13 mouse cellular contexts compared by ENCODE assay signal in genomic region chr19:16784879-16785278, GRCm38 (mm10). TPM values are rescaled to one million over a fixed set of nuclear protein-coding genes. Genes with fewer than 3 reads are reported as not detected.
A peak's percentile ranks its signal among the peaks of the same experiment; 100 is the strongest.
DNase-seq lines count a peak whose midpoint lies in the region; ATAC-seq and TF ChIP-seq lines count a peak whose summit lies in the region.
"Had no signal": no experiment of that assay in that cellular context is flagged by ENCODE, and none has a peak within 500 bp of the region (broad histone marks: within the 10 kb centered on the region; RNA-seq: fewer than 3 reads in every experiment).

No protein-coding gene starts in this region.

- no peaks in the 10 kb centered on the region; the same call in 1 of the 2 replicates for H3K4me1 ChIP-seq in hindbrain, embryonic 11.5 days (replicated peaks; ENCODE audit: control insufficient read depth, insufficient read depth, low read length)
- peaks cover 7% of the 10 kb centered on the region; the same call in 1 of the 2 replicates for H3K4me1 ChIP-seq in hindbrain, embryonic 12.5 days
- H3K4me1 ChIP-seq in lung, adult 2 months (ENCODE audit: control insufficient read depth, insufficient read depth, low read length) = no peaks in the 10 kb centered on the region

- WGBS in hindbrain, embryonic 11.5 days = 27% methylated on average over 3 of the region's 3 CpGs
- WGBS in hindbrain, embryonic 12.5 days = 21% methylated on average over 3 of the region's 3 CpGs
- 10% methylated on average over 3 of the region's 3 CpGs for WGBS in lung, adult 2 months

- no peak for TF ChIP-seq CTCF in lung, adult 2 months (IDR thresholded peaks at IDR 0.05; ENCODE audit: insufficient read depth, low read length)

- ATAC-seq in hindbrain, embryonic 11.5 days (ENCODE audit: low FRiP score) = no peak
- no peak for ATAC-seq in hindbrain, embryonic 12.5 days (ENCODE audit: low FRiP score)

- H3K4me2 ChIP-seq in hindbrain, embryonic 11.5 days (replicated peaks; ENCODE audit: low read depth, low read length) = no peak overlapping the region
- no peak overlapping the region for H3K4me2 ChIP-seq in hindbrain, embryonic 12.5 days (replicated peaks)
- H3K4me2 ChIP-seq: embryonic facial prominence, embryonic 13.5 days; heart, embryonic 15.5 days; kidney, embryonic 15.5 days; neural tube, embryonic 13.5 days had no signal

- H3K4me3 ChIP-seq in hindbrain, embryonic 11.5 days (ENCODE audit: low read depth, low read length) = no peak overlapping the region
- no peak overlapping the region for H3K4me3 ChIP-seq in hindbrain, embryonic 12.5 days
- no peak overlapping the region for H3K4me3 ChIP-seq in lung, adult 2 months (replicated peaks; ENCODE audit: extremely low read depth, low read depth, low read length)
- H3K4me3 ChIP-seq: embryonic facial prominence, embryonic 13.5 days; heart, embryonic 15.5 days; kidney, embryonic 15.5 days; neural tube, embryonic 13.5 days had no signal

- H3K36me3 ChIP-seq in hindbrain, embryonic 11.5 days (ENCODE audit: control insufficient read depth, insufficient read depth, low read length) = no peaks in the 10 kb centered on the region
- no peaks in the 10 kb centered on the region for H3K36me3 ChIP-seq in hindbrain, embryonic 12.5 days
- H3K36me3 ChIP-seq: embryonic facial prominence, embryonic 13.5 days; heart, embryonic 15.5 days; kidney, embryonic 15.5 days; neural tube, embryonic 13.5 days had no signal

- H3K27ac ChIP-seq in hindbrain, embryonic 11.5 days (ENCODE audit: low read depth, low read length) = no peak overlapping the region
- H3K27ac ChIP-seq in hindbrain, embryonic 12.5 days = no peak overlapping the region
- H3K27ac ChIP-seq: embryonic facial prominence, embryonic 13.5 days; heart, embryonic 15.5 days; kidney, embryonic 15.5 days; neural tube, embryonic 13.5 days had no signal

- no peak for TF ChIP-seq POLR2A in lung, adult 2 months (IDR thresholded peaks at IDR 0.05; ENCODE audit: borderline replicate concordance, extremely low read depth, low read depth, low read length)

- peak; percentile 37 for DNase-seq in hindbrain, embryonic 11.5 days (ENCODE audit: low spot score)
- peak; percentile 37 for DNase-seq in lung, postnatal 25 days (ENCODE audit: low spot score)
- no peak for DNase-seq in lung, adult 2 months
- peak; percentile 22 for DNase-seq in Muller cell, postnatal 12 days (ENCODE audit: inconsistent ontology term)
- peak; percentile 74 for DNase-seq in induced T-regulatory cell, adult 2 months (ENCODE audit: low read depth)
- DNase-seq in cerebellum, postnatal 14 days = no peak
- DNase-seq in right cerebral cortex, adult 18-20 months = no peak
- DNase-seq: thymus, postnatal 25 days had no signal

- H3K9me3 ChIP-seq in hindbrain, embryonic 11.5 days (ENCODE audit: control insufficient read depth, low read length) = no peaks in the 10 kb centered on the region
- no peaks in the 10 kb centered on the region for H3K9me3 ChIP-seq in hindbrain, embryonic 12.5 days (replicated peaks)
- H3K9me3 ChIP-seq: embryonic facial prominence, embryonic 13.5 days; heart, embryonic 15.5 days; kidney, embryonic 15.5 days; neural tube, embryonic 13.5 days had no signal

- H3K9ac ChIP-seq in hindbrain, embryonic 11.5 days (ENCODE audit: low read depth, low read length) = no peak overlapping the region
- H3K9ac ChIP-seq in hindbrain, embryonic 12.5 days = no peak overlapping the region
- H3K9ac ChIP-seq: embryonic facial prominence, embryonic 13.5 days; heart, embryonic 15.5 days; kidney, embryonic 15.5 days; neural tube, embryonic 13.5 days had no signal

- H3K27me3 ChIP-seq in hindbrain, embryonic 11.5 days (ENCODE audit: control insufficient read depth, insufficient read depth, low read length) = peaks cover 6% of the 10 kb centered on the region
- H3K27me3 ChIP-seq in hindbrain, embryonic 12.5 days = peaks cover 10% of the 10 kb centered on the region

RNA-seq across cellular contexts. Expression of gene Vps13a, which starts 4.1 kb away (rescaled TPM):
- 10.0 and 15.7 TPM in 2 replicates for polyA plus RNA-seq in hindbrain, embryonic 11.5 days (2014; fragmentation: Nextera tagmentation; extraction: Ambion mirVana)
- 10.6 and 10.7 TPM in 2 replicates for polyA plus RNA-seq in hindbrain, embryonic 12.5 days (2016; fragmentation: Nextera tagmentation; extraction: Ambion mirVana)
- polyA plus RNA-seq in lung, adult 2 months (2012; rRNA removed) = 1.8 and 4.1 TPM in 2 replicates

Comparison
In these comparisons a context has a peak if more than half of its experiments do, and no peak if none do; other contexts are left out.
1. DNase-seq: peak in hindbrain, embryonic 11.5 days (single experiment), lung, postnatal 25 days (single experiment), Muller cell, postnatal 12 days (single experiment) and induced T-regulatory cell, adult 2 months (single experiment); none in lung, adult 2 months (single experiment), cerebellum, postnatal 14 days (0 of 2) and right cerebral cortex, adult 18-20 months (single experiment).